Mouse (Mus musculus) right cerebral cortex, postnatal 14 days (tissue): Measurements from ENCODE around the gene Il1rl1.

Experiments used
- DNase-seq: peaks from one replicate; pipeline ENCODE4 v3.0.0; 2022

The Il1rl1 gene

DNA sequence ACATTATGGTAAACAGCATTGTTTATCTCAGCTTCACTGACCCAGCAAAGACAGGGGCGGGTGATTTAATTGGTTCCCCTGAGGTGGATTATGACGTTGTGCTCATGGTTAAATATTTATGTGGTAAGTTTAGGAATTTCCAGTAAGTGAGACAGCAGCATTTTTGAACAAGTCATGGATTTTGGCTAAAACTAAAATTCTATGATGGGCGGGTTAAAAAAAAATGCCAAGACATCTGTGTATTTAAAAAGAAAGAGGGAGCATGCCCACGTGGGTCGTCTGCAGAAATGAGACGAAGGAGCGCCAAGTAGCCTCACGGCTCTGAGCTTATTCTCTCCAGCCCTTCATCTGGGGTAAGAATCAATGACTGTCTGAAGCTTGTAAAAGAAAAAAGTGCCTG, 10.1 kb downstream of the Il1rl1 start:
- DNase-seq: no peak

DNA sequence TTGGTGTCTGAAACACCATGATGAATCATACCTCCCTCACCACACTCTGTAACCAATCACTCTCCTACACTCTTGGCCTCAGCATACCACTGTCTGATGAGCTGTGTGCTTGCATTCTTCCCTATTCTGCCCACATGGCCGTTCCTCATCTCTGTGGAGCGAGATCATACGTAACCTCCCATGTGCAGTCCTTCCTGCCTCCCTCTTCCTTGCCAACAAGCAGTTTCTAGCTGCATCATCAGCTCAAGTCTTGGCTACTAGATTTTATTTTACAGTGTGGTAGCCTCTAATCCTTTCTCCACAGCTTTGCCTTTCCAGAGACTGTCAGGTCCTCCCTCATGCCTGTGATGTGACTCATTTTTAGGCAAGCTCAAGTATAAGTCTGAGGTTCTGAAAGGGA, 15.4 kb downstream of the Il1rl1 start:
- no peak for DNase-seq

DNA sequence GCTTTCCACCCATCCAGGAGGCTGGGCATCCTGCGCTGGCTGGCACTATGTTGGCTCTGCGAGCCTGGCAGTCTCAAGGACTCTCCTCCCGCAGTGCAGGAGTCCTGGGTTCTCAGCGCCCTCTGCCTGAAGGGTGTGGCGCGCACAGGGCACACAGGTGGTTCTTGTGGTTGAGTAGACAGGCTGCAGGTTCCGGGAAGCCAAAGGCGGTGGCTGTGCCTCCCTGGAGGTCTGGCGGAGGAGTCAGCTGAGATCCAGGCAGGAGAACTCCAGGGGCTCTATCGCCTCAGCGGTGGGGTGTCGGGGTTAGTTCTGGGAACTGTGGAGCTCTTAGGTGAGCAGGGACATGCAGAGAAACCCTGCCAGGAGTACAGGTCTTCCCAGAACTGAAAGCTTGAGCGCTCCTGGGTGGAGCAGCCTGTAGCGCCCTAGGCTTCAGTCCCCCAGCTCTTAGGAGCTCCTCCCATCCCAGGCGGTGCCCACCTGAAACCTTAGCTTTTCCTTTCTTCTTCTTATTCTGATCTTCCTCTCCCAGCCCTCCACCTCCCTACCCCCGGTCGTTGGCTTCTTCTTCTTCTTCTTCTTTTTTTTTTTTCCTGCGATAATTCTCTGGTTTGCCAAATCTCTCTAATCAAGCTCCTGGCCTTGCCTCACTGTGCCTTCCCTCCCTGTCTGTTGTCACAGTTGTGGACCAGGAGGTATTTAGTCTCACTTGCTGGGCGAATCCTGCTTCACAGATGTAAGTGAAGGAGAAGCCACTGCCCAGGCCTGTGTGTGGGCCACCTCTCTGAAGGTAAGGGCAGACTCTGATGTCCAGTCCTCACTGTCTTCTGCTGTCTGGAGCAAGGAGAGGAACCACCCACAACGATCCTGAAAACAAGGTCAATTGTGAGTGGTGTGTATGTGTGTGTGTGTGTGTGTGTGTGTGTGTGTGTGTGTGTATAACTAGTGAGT, 36.4 kb downstream of the Il1rl1 start, which contains the start of gene Il18r1:
Gene Il18r1, plus strand, starts transcription at position 76 of the 954 bp plus-strand sequence.
- no peak for DNase-seq

DNA sequence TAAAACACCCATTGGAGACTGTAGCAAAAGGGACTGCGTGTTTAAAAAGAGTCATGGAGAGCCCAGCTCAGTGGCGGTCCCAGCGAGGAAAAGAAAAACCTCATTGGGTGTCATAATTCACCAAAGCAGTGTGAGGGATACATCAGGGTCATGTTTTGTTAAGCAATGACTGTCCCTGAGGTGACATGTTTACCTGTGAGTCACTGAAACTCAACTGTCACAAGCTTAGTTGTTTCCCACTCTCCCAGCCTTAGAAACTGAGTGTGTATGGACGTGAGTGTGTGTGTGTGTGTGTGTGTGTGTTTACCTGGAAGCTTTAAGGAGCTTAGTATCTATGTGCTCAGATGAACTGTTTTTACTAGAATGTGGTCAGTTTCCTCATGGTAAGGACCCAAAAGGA, 37.9 kb downstream of the Il1rl1 start:
- DNase-seq: no peak

DNA sequence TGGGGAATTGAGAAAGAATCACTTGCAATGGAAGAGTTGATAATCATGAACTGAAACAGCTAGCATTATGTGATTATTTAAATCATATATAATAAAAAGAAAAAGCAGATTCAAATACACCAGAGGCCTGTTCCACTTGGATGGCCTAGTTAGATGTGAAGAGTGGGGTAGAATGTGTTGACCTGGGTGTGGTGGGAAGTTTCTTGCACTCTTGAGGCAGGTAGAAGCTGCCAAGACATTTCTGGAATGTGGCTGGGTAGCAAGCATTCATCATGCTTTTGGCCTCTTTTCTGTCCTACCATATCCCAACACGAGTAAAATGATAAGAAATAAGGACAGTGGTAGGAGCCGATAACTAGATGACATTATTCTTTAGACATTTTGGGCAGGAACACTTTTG, 39.4 kb downstream of the Il1rl1 start:
- DNase-seq: no peak

DNA sequence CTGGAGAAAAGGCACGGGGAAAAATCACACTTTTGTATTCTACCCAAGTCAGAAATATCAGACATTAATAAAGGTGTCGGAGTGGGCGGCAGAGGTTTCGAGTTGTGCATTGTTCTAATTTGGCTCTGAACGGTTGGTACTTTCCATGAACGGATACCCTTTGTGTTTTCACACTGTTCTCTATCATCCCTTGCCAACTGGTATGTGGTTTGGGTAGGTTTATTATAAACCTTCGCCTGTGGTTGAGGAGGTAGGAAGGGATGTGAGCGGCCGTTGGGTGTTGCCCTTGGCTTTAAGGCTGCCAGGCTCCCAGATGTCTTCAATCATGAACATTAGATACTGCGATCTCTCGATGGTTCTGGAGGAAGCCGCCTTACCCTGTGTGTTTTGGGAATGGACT, 40.5 kb downstream of the Il1rl1 start:
- DNase-seq: no peak

DNA sequence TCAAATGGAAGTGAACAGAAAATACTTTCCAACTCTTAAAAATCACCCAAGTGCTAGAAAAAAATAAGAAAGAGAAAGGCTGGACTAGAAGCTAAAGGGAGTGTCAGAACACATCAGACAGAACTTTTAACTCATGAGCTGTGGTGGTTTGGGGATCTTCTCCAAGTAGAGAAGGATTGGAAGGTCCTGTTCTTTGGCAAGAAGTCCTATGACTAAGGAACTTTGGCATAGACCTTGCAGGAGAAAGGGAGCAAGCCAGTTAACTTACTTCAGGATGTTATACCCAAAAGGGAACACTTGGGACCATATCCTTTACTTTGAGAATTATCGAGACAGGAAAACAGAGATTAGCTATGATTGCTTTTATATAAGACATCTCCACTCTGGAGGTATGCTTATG, 43.0 kb downstream of the Il1rl1 start:
- DNase-seq: no peak

DNA sequence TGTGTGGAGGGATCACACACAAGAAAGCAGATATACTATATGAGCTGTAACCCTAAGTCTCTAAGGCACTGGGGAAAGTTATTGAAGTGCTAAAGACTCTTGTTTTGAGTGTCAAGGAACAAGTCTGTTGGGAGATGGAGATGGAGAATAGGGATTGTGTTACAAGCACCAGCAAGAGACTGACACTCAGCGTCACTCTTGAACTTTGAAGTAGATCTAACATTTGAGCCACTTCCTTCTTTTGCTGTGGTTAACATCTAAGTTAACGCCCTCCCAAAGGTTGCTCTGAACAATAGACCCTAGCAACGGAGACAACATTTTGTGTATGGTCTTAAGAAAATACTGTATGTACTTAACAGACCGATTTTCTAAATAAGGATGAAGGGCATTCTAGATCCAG, 44.3 kb downstream of the Il1rl1 start:
- no peak for DNase-seq

DNA sequence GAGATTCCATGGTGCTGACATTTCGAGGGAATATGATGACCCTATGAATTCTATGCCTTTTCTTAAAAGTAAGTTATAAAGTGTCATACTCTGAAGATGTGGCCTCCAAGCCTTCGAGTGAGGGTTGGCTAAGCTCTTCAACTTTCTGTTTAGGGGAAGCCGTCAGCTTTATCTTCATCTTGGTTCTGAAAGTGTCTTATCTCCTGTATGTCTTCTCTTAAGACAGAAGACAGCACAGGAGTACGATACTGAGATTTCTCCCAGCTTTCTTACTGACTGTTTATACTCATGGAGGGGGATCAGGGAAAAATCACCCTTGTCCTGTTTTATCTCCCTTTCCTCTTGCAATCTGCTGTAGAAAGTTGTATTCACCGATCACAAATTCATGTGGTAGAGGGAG, 45.0 kb downstream of the Il1rl1 start:
- DNase-seq: no peak

DNA sequence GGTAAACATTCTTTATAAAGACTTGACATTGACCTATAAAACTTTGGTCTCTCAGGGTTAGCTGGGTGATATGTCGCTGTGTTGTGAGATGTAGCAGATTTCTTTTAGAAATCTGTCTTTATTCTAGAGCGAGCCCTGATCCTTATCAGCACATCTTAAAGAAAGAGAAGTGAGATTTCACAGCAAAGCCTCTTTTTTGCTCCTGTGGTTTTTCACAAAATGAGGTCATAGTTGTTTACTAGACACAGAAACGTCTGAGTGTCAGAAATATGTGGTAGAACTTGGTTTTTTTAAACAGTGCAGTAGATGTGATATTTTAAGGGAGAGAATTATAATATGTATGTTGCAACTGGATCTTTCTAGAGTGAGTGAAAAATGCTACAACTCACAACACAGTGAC, 46.3 kb downstream of the Il1rl1 start:
- no peak for DNase-seq

DNA sequence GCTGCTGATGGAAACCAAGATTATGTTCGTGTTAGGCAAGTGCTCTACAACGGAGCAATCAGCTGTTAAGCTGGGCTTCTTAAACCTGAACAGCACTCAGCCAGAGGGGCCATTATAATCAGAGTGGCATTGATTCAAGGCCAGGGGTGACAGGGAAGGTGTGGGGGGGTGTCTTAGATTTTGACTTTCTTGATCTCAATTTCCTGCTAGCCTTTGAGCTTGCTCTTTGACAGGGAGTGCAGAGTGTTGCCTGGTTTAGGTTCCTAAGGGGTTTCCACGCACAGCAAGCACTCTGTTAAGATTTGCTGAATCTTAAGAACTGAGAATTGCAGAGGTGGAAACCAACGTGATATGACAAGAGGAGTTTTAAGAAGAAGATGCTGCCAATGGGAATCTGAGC, 47.4 kb downstream of the Il1rl1 start:
- DNase-seq: no peak

DNA sequence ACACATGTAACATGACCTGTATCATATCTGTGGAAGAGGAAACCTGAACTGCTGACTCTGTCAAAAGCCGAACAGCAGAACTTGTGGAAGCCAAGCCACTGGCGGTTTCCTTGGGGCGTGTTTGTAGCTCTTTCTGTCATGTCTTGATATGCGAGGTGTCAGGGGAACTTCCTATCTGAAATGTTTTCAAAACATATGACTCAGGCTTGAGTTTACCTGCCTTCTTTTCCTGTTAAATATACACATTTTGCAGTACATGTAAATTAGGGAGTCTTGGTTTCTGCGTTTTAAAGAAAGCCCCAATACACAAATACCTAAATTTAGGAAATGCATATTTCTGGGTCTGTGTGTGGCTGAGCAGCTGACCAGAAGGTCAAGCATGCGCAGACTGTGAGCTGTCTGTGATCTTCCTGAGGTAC, 50.1 kb downstream of the Il1rl1 start:
- DNase-seq: no peak

DNA sequence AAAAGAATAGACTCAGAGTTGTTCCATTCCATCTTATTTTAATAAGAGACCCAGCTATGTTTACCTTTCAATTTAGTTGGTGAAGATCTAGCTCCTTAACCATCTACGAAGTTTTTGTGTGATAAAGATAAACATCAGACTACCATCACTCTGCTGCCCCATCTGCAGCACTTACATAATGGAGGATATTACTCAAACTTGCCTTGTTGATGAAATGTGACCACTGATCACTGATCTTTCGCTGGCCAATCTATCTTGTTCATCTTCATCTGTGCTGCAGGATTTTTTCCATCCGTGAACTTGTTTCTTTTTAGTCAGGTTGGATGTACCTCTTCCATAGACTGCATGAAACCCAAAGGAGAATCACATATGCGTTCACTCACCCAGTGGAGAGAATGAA, 65.2 kb downstream of the Il1rl1 start:
- no peak for DNase-seq

DNA sequence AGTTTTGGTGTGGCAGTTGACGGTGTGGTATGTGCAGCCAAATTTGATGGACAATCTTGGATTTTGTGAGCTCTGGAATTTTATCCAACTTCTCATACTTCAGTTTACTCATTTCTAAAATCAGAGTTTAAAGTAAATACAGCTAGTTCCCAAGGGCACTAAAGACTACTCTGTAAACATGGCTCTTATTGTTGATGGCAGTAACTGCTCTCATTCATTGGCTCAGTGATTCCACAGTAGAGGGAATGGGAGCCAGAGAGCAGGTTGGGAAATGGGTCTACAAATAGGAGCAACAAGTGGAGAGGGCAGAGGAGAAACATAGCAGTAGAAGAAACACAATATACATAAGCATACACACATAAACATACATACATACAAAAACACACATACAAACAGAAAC, 70.3 kb downstream of the Il1rl1 start:
- DNase-seq: no peak

DNA sequence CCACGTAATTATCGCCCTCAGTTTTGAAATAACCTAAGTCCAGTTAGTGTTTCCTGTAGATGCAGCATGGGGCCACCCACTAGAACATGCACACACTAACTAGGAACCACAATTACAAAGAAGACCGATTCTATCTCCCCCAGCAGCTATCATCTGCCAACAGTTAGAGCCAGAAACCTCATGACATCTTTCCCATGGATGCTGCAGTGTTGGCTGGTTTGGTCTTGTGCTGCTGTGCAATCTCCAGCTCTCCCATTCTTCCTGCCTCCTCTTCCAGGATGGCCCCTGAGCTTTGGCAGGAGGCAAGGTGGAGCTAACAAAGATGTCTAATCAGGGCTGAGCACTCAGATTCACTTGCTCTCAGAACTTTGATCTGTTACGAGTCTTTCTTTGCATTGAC, 71.8 kb downstream of the Il1rl1 start:
- DNase-seq: no peak

DNA sequence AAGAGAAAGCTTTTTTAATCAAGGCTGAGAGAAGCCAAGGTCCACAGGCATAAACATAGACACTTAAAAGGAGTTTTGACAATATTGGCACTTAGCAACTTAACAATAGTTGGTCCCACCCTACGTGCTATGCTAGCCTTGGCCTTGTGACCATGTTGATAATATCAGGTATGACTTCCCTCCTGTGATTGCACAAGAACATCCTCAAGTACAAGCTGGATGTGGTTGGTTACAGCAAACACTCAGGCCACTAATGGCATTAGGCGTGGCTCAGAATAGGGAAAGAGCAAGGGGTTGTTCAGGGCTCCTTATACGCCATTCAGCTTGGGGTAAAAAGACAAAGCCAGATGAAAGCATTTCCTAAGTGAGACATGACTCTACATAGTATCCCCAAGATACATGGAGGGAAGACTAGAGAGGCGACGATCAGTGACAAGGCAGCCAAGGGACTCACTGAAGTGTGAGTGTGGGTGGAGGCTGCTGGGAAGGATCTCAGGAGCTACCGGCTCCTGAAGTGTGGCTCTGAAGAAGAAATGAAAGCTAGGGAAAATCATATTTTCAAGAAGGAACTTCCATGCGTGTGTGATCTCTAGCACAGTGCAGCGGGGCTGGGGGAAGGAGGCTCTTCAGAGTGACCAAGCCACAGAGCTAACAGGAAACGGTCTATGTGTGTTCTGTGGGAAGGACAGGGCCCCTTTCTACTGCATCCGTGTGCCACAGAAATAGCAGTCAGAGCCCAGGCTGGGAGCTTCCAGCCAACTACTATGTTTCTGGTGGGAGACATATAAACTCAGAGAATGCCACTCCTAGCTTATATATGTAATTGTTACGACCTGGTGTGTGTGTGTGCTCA, 72.4 kb downstream of the Il1rl1 start:
- no peak for DNase-seq

DNA sequence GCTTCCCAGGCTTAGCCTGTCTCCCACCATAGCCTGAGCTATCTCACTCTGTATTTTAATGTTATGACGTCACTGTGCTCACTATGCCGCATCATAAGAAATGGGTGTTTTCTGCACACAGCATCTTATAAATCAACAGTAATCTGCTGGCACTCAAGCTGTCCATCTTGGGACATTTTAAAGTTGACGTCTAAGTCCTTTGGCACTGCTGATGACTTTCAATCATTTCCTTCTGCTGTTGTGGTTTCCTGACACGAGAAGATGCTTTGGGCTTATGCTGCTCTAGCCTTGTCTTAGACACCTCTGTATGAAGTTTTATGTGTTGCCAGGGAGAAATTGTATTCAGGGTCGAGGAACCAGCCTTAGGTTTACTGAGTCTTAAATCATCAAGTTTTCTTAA, 75.2 kb downstream of the Il1rl1 start:
- DNase-seq: no peak
